Mouse (Mus musculus): ENCODE measurements around the gene Olfr1360. TPM values are rescaled to one million over a fixed set of nuclear protein-coding genes. Genes with fewer than 3 reads are reported as not detected.
A peak's percentile ranks its signal among the peaks of the same experiment; 100 is the strongest.
"Not testable (repeated sequence)": the region's sequence is repeated elsewhere in the genome, so short reads cannot be mapped to it uniquely, and the experiment has no call there.

Gene Olfr1360
- not detected for total RNA-seq (2021)
- long read RNA-seq, experiment 1 = 0 reads
- long read RNA-seq, experiment 2 = 0 reads

DNA sequence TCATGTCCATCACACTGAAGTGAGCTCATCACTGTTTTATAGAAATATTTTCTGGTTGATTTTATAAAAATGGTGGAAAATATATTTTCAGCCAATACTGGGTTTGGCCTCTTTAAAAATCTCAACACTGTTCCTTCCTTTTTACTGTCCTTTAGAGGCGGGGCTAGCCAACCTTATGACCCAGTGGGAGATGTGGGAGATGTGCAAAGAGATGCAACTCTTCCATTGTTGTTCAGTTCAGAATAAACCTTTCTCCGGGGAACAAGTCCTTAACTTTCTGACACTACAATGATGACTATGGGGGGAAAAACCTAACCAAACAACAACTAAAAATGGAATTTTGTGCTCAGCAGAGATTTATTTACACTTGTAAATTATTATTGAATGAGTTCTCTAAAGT is at the start of gene Olfr1360:
TSS of gene Olfr1360 (minus strand) at position 101 of the 400 bp plus-strand sequence.
- no peak for DNase-seq

DNA sequence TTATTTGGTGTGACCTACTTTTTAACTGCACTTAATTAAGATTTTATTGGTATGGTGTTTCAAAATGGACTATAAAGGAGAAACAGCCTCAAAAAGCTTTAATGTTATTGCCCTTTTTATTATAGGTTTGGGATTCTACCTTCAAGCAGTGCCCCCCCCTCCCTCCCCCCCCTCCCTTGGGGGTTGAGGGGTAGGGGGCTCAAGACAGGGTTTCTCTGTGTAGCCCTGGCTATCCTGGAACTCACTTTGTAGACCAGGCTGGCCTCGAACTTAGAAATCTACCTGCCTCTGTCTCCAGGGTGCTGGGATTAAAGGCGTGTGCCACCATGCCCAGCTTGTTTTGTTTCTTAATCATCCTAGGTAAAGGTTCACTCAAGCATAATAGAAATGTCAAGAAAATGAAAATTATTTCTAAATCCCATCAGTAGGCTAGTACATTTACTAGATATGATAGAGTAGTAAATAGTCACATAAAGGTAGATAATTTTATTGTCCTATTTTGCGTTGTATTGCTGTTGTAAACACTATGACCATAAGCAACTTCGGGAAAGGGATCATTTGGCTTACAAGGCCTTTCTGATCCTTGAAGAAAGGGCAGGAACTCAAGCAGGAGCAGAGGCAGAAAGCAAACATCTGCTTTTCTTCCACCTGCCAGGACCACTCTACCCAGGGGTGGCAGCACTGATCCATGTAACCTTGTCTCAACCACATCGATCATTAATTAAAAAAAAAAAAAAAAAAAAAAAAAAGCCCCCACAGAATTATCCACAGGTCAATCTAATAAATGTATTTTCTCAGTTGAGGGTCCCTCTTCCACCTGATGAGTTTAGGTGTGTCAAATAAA is 46.0 kb upstream of the Olfr1360 start:
- DNase-seq = no peak

DNA sequence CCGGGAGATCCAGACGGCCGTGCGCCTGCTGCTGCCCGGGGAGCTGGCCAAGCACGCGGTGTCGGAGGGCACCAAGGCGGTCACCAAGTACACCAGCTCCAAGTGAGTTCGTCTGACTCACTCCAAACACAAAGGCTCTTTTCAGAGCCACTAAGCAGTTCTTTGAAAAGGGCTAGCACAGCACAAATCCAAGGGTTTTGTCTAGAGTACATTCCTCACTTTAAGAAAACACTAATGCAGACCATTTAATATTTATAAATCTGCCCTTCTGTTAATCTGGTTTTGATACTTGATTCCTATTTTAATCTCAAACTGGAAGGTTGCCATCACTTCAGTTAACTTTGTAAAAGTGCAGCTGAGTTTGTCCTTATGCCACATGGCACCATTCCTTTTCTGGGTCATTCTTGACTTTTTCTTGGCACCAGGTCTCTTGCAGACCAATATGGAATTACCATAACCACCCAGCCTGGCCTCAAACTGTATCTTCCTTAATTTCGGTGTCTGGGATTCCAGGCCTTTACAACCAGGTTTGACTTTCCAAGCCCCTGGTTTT is 45.2 kb upstream of the Olfr1360 start:
- DNase-seq = no peak

DNA sequence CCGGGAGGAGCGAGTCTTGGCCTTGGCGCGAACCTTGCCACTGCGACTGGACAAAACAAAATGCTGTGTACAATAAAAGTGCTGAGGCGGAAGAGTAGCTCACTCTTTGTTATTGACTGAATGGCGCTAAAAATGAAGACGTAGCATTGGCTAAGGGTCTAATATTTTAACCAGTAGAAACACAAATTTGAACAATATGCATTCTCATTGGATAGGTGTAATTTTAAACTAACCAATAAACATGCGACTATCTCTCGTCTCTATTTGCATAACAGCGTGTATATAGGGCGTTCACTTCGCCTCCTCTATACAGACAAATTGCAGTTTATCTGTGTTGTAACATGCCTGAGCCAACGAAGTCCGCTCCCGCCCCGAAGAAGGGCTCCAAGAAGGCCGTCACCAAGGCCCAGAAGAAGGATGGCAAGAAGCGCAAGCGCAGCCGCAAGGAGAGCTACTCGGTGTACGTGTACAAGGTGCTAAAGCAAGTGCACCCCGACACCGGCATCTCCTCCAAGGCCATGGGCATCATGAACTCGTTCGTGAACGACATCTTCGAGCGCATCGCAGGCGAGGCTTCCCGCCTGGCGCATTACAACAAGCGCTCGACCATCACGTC is 44.7 kb upstream of the Olfr1360 start, which contains the start of gene Hist1h2bm:
TSS of gene Hist1h2bm (plus strand) at position 288 of the 616 bp plus-strand sequence.
- peak; percentile 18 for DNase-seq

DNA sequence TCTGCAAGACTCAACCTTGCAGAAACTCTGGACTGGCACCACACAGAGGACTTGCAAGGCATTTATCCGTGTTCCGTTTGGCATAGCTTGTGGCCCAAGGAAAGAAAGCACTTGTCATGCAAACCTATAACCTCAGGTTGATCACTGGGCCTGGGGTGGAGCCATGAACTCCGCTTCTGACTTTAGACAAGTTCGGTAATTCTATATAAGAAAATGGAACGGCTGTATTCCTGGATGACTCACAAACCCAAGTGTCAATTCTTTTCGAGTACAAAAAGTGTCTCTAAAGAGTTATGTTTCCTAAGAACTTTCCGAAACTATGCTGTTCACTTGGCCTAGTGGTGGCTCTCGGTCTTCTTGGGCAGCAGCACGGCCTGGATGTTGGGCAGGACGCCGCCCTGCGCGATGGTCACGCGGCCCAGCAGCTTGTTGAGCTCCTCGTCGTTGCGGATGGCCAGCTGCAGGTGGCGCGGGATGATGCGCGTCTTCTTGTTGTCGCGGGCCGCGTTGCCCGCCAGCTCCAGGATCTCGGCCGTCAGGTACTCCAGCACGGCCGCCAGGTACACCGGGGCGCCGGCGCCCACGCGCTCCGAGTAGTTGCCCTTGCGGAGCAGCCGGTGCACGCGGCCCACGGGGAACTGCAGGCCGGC is 44.0 kb upstream of the Olfr1360 start:
- not testable (repeated sequence) for DNase-seq

DNA sequence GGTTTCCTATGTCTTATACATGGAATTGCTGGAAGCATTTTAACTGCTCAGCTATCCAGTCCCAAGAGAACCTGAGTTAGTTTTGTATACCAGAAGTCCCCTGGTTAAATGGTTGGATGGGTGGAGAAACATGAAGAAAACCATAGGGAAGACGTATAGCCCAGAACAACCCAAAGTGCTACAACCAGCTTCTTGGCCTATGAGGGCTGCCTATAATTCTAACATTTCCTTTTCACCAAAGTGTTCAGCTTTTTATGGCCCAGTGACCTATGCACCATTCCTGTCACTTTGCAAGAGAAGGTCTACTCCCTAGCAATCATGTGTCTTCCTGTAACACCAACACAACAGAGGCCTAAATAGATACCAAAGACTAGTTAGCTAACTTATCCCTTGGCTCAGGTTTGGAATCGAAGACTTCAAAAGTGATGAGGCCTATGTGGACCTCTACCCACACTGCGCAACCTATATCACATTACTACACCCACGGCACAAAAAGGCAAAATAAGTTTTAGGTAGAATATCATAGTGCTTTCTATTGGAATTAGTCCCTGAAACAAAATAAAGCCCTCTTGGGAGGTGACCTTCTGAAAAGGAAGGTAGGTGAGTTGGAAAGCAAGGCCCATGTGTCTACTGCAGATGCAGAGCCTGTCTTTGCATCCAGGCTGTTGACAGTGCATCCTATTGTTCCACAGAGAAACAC is 41.3 kb upstream of the Olfr1360 start:
- no peak for DNase-seq

DNA sequence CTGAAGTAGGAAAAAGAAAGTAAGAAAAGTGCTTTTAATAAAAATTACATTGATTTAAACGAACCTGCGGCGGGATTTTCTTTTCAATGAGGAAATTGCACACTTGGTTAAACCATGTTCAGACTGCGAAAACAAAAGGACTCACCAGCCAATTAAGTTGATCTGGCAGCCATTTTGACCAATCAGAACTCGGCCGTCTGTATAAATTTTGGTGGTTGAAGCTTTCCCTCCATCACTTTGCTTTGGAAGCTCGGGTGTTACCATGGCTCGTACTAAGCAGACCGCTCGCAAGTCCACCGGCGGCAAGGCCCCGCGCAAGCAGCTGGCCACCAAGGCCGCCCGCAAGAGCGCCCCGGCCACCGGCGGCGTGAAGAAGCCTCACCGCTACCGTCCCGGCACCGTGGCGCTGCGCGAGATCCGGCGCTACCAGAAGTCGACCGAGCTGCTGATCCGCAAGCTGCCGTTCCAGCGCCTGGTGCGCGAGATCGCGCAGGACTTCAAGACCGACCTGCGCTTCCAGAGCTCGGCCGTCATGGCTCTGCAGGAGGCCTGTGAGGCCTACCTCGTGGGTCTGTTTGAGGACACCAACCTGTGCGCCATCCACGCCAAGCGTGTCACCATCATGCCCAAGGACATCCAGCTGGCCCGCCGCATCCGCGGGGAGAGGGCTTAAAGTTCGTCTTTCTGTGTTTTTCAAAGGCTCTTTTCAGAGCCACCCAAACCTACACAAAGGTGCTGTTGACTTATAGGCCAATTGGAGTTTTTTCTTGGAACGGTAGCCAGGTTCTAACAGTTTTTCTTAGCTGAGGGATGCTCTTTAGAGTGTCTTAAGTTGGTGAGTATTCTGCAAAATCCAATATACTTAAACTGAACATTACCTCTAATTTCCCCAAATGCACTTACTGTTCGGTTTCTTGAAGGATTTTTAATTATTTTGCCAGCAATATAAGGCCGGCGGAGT is 40.5 kb upstream of the Olfr1360 start, which contains the start of gene Hist1h3h:
TSS of gene Hist1h3h (plus strand) at position 263 of the 961 bp plus-strand sequence.
- DNase-seq = peak; percentile 70

DNA sequence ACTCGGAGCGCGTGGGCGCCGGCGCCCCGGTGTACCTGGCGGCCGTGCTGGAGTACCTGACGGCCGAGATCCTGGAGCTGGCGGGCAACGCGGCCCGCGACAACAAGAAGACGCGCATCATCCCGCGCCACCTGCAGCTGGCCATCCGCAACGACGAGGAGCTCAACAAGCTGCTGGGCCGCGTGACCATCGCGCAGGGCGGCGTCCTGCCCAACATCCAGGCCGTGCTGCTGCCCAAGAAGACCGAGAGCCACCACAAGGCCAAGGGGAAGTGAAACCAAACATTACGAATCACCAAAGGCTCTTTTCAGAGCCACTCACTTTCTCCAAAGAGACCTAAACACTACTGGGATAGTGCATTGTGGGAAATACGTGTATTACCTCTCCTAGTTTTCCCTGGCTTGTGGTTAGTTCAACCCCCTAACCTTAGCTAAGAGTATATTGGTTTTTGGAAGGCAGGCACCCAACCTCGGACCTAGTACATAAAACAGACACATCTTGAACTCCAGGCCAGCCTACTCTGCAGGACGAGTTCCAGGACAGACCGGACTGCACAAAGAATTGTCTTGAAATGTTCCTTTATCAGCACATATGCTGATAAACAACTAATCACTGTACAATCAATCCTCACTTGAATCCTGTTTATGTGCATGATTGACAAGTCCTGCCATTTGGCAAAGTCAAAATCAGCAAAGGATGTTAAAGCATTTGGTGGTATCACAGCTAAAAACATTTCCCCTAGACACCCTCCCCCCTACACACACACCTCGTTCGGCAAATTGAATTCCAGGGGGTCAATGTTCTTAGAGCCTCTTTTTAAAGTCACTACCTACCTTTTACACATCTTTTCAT is 39.6 kb upstream of the Olfr1360 start:
- not testable (repeated sequence) for DNase-seq

DNA sequence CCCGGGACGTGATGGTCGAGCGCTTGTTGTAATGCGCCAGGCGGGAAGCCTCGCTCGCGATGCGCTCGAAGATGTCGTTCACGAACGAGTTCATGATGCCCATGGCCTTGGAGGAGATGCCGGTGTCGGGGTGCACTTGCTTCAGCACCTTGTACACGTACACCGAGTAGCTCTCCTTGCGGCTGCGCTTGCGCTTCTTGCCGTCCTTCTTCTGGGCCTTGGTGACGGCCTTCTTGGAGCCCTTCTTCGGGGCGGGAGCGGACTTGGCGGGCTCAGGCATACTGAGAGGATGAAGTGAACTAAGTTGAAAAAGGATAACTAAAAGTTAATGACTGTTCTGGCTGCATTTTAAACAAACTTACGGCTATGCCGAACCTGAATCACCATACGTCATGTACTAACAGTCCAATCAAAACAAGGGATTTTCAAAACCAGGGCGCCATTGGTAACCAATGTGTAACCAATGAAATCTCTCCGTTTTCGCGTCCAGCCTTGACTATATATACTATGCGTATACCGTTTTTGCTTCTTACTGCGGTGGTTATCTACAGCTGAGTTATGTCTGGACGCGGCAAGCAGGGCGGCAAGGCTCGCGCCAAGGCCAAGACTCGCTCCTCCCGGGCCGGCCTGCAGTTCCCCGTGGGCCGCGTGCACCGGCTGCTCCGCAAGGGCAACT is 38.8 kb upstream of the Olfr1360 start, which contains the start of the genes Hist1h2bl and Hist1h2ai:
TSS of gene Hist1h2bl (minus strand) at position 280 of the 676 bp plus-strand sequence.
TSS of gene Hist1h2ai (plus strand) at position 559 of the 676 bp plus-strand sequence.
- DNase-seq = peak; percentile 60

DNA sequence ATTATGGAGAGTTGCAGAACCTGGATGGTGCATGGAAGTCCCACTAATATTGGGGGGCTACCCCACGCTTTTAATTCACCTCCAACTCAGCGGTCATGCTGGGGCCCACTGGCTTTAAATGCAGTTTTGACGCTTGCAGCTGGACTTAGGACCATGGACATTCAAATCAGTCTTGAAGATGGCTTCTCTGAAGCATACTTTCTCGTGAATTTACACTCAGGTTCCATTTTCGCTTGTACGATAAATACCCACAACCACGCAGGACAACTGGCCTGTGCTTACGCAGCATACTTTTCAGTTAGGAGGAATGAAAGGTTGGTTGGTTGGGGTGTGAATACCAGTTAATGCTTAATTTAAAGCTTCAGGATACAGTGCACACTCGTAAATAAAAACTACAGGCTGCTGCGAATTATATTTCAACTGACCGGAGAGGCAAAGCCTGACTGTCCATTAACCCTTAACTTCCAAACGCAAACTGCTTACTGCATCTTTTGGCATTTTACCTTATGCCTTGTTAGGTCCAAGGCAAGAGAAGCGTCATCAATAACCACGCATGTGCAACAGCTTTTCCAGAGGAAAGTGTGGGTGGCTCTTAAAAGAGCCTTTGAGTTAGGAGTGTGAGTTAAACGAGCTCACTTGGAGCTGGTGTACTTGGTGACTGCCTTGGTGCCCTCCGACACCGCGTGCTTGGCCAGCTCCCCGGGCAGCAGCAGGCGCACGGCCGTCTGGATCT is 38.1 kb upstream of the Olfr1360 start:
- no peak for DNase-seq

DNA sequence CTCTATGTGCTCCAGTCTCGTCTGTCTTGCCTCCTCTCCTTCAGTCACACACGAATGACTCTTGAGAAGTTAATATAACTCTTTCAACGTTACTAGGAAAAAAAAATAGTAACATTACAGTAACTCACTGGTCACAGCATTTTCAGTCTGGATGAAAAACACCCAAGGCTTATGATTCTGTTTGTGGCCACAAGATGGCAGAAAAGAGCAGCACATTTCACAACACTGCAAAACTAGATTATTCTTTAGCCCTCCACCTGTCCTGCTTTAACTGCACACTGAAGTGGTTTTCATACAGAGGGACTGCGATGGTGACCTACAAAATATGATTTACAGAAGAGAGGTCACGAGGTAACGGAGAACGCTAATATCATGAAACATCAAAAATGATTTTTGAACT is 37.5 kb upstream of the Olfr1360 start:
- DNase-seq = peak; percentile 22

DNA sequence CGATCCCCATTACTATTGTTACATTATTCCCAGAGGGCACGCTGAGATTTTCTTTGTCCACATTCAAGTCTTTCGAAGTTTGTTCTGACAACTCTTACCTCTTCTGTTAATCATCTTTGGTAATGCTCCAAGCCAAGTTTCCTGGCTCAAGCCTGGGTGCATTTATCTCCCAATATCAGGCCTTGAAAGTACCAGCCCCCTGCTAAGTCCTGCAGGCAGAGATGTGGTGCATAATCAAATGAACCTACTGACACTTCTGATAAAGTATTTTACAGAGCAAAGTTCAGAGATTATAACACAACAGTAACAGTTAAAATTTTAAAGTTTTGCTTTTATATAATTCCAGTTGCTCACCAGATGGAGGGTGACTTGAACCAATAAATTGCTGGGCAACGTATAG is 34.5 kb upstream of the Olfr1360 start:
- no peak for DNase-seq

DNA sequence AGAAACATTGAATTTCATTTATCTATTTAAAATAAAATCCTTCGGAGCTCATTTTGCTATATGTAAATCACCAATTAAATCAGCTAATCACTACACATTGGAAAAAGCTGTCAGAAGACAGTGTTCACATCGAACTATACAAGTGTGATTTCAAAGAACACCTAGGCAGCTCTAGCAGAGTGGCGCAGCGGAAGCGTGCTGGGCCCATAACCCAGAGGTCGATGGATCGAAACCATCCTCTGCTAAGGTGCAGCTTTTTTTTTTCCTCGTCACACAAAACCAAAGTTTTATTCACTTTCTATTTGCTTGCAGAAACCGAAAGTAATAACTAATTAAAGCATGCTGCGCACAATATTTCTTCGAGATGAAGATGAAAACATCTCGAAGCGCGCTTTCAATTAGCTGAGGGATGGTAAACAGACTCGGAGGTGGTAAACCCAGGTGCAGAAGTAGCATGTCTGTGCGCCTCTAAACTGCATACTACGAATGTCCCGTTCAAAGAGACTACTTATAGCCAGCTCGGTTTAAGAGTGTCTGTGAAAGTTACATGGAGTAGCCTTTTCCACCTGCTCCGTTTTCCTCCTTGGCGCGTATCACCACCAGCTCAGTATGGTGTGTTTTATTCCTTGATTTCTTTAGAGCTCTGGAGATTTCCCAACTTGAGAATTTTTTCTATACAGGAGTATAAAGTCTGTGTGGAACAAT is 33.8 kb upstream of the Olfr1360 start:
- DNase-seq = peak; percentile 55

DNA sequence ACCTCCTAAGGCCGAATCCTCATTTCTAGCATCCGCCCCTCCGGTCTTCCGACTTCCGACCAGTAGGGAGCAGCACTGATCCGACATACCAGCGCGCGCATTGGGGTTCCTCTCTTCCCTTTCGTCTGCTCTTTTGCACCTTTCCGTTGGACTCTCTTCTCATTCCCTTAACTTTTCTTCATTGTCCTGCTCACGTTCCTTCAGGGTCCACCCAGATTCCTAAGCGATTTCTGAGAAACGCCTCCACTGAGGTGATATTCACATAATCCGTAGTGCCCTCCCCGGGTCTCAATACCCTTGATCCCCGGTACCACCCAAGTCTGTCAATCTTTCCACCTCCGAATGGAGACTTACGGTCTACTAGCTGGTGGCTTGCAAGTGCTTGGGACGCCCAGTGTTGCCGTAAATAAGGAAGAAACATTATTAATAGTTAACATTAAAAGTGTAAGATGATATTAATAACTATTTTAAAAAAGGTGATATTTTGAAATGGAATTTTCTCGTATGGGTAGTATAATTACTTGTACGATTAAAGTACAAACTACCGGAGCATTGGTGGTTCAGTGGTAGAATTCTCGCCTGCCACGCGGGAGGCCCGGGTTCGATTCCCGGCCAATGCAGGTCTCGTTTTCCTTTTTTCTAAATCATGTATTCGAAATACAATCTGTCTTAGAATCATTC is 33.0 kb upstream of the Olfr1360 start:
- peak; percentile 74 for DNase-seq

DNA sequence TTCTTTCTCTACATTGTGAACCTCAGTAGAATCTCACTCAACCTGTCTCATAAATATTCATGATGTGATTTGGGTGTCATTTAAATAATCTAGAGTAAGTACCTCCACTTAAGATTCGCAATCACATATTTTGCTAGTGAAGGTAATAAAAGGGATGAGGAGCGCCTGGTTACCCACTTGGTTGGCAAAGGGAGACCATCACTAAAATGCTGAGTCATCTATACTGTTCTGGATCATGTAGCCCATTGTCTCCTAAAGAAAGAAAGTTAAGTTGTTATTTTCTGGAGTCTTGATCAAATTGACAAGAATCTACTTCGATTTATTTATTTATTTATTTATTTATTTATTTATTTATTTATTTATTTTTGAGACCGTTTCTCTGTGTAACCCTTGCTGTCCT is 29.5 kb upstream of the Olfr1360 start:
- no peak for DNase-seq

DNA sequence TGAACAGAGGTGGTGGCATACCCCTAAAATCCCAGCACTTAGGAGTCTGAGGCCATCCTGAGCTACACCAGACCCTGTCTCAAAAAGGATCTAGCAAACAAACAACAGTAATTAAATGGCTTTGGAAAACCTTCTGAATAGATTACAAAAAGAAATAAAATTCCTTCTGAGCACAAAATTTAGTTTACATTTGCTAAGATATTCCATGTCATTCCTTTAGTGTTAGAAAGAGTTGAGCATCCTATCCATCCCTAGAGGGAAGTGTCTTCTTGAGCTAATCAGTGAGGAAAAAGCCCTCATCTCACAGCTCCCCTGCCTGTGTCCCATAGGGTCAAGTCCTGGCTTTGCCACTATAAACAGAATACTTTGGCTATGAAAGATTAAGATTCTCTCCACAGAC is 20.6 kb upstream of the Olfr1360 start, which contains the start of gene Olfr1359:
TSS of gene Olfr1359 (plus strand) at position 301 of the 400 bp plus-strand sequence.
- no peak for DNase-seq

DNA sequence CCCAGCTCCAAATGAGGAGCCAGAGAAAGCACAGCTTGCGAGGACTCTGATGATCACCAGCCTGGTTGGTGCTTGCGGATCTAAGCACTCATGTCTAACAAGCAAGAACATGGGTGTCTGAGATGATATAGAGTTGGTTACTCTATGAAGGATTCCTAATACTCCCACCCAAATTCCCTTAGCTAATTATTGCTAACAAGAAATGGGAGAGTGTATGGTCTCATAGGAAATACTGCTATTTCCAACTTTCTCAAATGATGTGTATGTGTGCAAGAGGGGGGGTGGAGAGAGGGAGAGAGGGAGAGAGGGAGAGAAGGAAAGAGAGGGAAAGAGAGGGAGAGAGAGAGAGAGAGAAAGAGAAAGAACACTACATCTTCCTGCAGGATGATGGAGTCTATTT is 13.9 kb downstream of the Olfr1360 start, which contains the start of gene Olfr1361:
TSS of gene Olfr1361 (minus strand) at position 101 of the 400 bp plus-strand sequence.
- DNase-seq = no peak

All from gastrocnemius, postnatal 25 days (tissue).